Mouse (Mus musculus) retina, adult 2 months (tissue): ENCODE results near the gene Gtf2e1.

Experiments
- DNase-seq: peaks from one replicate; pipeline ENCODE4 v3.0.0-alpha.2; 2012; ENCODE audit warnings: low read depth, low spot score

The Gtf2e1 gene

GRCm38 (mm10) chr16:37550266-37550665 lies 10.7 kb upstream of the Gtf2e1 start:
- DNase-seq: no peak

DNA sequence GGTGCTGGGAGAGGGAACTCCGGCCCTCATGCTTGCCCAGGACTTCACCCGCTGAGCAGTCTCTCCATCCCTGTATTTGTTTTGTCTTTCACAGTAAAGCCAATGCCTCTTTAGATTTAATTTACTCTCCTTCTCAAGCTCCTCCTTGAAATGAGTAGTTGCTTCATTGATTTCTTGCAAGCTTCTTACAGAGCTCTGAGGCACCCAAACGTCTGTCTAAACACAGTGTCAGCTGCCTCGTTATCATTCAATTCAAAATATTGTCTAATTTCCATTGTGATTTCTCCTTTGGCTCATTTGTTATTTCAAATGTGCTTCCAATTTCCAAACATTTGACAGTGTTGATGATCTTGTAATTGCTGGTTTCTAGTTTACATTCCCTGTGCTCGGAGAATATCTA lies 6.7 kb upstream of the Gtf2e1 start:
- no peak for DNase-seq

GRCm38 (mm10) chr16:37540776-37541175 lies 1.2 kb upstream of the Gtf2e1 start:
- DNase-seq: no peak

DNA sequence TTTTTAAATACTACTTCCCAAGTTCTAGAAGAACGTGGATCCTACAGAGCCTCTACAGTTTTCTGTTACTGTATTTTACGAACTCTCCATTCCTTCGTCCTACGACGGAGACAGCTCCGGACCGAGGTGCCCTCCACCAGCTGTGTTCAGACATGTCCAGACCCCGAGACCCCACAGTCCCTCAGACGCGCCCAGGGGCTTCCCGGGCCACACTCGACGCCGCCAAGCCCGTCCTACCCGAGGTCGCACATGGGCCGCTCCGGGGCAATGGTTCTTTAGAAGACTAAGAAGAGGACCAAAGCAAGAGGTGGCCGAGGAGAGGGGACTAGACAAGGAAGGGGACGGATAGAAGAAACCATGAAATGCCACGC lies 364 bp downstream of the Gtf2e1 start:
- DNase-seq: no peak

DNA sequence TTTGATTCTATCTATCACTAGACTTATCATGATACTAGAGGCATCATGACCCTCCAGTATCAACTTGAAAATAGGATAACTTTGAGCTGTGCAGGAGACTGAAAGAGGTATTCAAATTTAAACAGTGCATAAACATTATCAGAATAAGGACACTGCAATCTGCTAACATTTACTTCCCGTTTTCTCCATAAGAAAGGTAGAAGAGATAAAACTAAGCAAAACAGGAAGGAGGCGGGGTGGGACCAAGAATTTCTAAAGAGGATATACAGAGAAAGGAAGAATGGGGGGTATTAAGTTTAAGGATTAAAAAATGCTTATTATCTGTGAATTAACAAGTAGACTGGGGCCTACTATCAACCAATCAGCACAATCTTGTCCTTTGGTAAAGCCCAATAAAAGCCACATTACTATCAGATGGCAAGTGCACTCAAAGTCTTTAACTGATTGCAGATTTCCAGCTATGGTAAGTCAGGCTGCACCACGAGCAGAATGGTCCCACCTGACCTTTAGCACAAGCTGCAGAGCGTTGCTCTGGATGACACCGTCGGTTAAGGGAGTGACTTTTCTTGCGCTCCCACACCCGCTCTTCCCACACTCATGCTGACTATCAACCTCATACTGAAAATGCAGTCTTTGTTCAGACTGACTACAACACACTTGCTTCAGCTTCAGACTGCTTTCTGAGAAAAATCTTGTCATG lies 6.1 kb downstream of the Gtf2e1 start:
- DNase-seq: no peak

- DNase-seq: no peak
These were observed 7.5 kb downstream of the Gtf2e1 start for GRCm38 (mm10) chr16:37532046-37532445.

DNA sequence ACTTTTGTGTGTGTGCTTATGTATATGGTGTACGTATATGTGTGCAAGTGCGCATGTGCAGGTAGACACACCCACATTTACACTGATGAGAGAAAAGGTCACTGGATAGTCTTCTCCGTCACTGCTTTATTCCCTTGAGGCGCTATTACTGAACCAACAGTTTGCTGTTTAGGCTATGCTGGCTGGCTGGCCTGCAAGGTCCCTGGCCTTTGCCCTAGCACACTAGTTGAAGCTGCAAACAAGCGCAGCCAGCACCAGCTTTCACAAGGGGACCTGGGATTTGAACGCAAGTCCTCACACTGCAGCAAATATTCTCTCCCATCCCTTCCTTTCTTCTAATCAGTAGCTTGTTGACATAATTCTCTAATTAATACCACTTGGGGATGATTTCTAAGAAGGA lies 9.4 kb downstream of the Gtf2e1 start:
- no peak for DNase-seq

DNA sequence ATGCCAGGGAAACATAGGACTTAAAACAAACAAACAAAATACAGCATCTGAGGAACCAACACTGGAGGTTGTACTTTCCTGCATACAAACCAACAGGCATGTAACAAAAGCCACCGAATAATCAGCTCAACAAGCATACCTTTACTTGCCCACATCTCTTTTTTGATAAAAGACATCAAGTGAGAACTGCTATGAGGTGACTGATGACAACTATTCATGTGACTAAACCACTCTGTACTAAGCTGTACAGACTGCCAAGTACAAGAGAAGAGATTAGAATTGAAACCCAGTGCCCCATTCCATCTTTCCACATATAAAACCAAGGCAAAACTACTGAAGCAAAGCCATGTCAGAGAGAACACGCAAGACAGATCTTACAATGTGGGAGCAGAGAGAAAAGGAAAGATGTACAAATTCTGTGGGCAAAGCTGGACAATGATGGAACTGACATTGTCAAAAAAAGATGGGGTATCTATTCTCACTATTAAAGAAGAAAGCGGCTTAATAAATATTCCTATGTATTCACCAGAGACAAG lies 12.8 kb downstream of the Gtf2e1 start:
- DNase-seq: no peak

- DNase-seq: no peak
These were observed 14.5 kb downstream of the Gtf2e1 start for GRCm38 (mm10) chr16:37525121-37525520.

- DNase-seq: no peak
These were observed 17.4 kb downstream of the Gtf2e1 start for GRCm38 (mm10) chr16:37522100-37522697.

GRCm38 (mm10) chr16:37520190-37521040 lies 19.2 kb downstream of the Gtf2e1 start:
- no peak for DNase-seq

- no peak for DNase-seq
These were observed 19.9 kb downstream of the Gtf2e1 start for GRCm38 (mm10) chr16:37519721-37520120.

GRCm38 (mm10) chr16:37518662-37519061 lies 20.9 kb downstream of the Gtf2e1 start:
- DNase-seq: no peak

GRCm38 (mm10) chr16:37517596-37518211 lies 21.9 kb downstream of the Gtf2e1 start:
- no peak for DNase-seq

GRCm38 (mm10) chr16:37516376-37516993 lies 23.1 kb downstream of the Gtf2e1 start:
- DNase-seq: no peak

GRCm38 (mm10) chr16:37514644-37515043 lies 24.9 kb downstream of the Gtf2e1 start:
- no peak for DNase-seq

DNA sequence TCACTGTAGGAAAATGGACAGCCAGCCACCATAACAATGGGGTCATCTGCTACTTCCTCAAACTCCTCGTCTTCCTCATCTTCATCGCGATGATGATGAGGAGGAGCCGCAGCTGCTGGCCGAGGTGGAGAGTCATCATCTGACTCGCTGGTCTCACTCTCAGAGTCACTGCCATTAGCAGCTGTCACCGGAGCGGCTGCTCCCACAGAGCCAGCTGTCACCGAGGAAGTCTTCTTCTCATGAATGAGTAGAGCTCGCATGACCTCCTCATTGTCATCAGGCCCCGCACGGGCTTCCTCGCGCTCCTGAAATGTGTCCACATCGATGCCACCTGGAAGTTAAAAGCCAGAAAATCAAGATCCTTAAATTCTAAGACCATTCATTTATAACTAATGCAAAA lies 28.1 kb downstream of the Gtf2e1 start:
- DNase-seq: no peak

DNA sequence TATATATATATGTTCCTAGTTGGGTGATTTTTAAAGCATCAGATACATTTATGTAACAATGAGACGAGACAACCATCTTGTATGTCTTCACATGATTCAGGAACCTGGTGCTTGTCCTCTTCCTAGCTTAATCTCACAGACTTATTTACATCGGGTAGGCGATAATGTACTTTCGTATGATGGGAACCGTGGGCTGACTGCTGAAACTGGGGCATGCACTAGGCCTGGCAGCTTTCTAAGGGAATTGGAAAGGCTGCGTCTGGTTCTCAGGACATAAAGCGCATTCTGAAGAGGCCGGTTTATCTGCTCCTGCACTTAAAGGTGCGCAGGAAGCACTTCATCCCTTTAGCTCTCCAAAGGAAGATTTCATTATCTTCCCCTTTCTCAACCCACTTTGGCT lies 32.8 kb downstream of the Gtf2e1 start:
- no peak for DNase-seq

DNA sequence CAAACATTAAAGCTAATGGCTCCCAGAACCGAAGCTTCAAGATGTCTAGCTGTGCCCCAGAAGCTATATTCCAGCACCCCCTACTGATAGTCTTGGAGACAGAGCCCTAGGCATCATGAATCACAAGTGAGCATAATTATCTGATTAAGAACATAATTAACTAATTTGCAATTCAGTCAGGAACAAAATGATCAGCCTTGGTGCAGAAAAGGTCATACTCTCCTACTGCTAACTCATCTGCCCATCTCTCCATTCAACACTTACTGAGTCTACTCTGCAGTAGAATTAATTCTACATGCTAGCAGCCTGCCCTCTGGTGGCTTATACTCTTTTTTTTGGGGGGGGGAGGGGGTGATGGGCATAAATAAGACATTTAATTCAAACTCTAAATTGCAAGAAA lies 35.1 kb downstream of the Gtf2e1 start:
- DNase-seq: no peak

GRCm38 (mm10) chr16:37498581-37498980 lies 41.0 kb downstream of the Gtf2e1 start:
- DNase-seq: no peak

DNA sequence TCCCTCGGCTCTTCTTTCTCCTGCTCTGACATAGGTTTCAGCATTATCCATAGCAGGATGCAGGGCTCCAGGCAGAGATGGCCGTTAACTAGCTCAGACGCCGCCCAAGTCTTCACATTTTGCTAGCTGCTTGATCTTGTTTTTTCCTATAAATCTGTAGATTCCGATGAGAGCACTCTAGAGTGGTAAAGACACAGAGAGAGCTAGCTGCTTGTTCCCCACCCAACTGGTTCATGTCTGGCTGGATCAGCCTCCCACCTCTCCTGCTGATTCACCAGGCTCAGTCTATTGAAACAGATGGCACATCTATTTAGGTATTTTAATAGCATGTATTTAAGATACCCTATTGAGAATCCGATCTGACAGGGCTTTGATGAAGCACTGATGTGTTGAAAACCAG lies 44.6 kb downstream of the Gtf2e1 start:
- no peak for DNase-seq
